In genomic region chr9:120577133-120577651, GRCm38 (mm10) we compare ENCODE assay signal across 8 mouse cellular contexts. TPM values are rescaled to one million over a fixed set of nuclear protein-coding genes. Genes with fewer than 3 reads are reported as not detected.
A peak's percentile ranks its signal among the peaks of the same experiment; 100 is the strongest.
DNase-seq lines count a peak whose midpoint lies in the region; ATAC-seq lines count a peak whose summit lies in the region.

No protein-coding gene starts in this region.

- no peaks in the 10 kb centered on the region for H3K27me3 ChIP-seq in hindbrain, embryonic 16.5 days (replicated peaks; ENCODE audit: control insufficient read depth, insufficient read depth, low read length)

- DNase-seq in R1 (ENCODE audit: low read depth, low spot score): peak; percentile 97
- DNase-seq in cerebellum, postnatal 25 days: peak; percentile 82 to 91
- peak; percentile 78 to 83 for DNase-seq in frontal cortex, postnatal 36 days (ENCODE audit: low spot score in 2 of 2)
- DNase-seq in left cerebral cortex, adult 18-20 months (ENCODE audit: low spot score in 2 of 2): peak; percentile 78 to 90
- DNase-seq in right cerebral cortex, adult 18-20 months: peak; percentile 89
- DNase-seq in urinary bladder, postnatal 10 days (ENCODE audit: low spot score): peak; percentile 57

- H3K36me3 ChIP-seq in hindbrain, embryonic 16.5 days (ENCODE audit: control insufficient read depth, insufficient read depth, low read length): peaks cover 34% of the 10 kb centered on the region
- peaks cover 25% of the 10 kb centered on the region for H3K36me3 ChIP-seq in macrophage (ENCODE audit: inconsistent target)

- H3K79me2 ChIP-seq in macrophage (ENCODE audit: inconsistent target): peaks cover 11% of the 10 kb centered on the region

- peak overlapping the region; percentile 78 for H3K4me3 ChIP-seq in hindbrain, embryonic 16.5 days (ENCODE audit: low read length)
- peak overlapping the region; percentile 74 for H3K4me3 ChIP-seq in macrophage (ENCODE audit: inconsistent target)

- H3K9me3 ChIP-seq in hindbrain, embryonic 16.5 days (ENCODE audit: control insufficient read depth, low read length): no peaks in the 10 kb centered on the region

- peak overlapping the region; percentile 92 for H3K4me2 ChIP-seq in hindbrain, embryonic 16.5 days (ENCODE audit: low read length)

- peak overlapping the region; percentile 67 for H3K27ac ChIP-seq in hindbrain, embryonic 16.5 days (ENCODE audit: low read depth, low read length)
- peak overlapping the region; percentile 64 for H3K27ac ChIP-seq in macrophage

- H3K9ac ChIP-seq in hindbrain, embryonic 16.5 days (ENCODE audit: low read depth, low read length): peak overlapping the region; percentile 90

- WGBS in hindbrain, embryonic 16.5 days: 0% methylated on average over 43 of the region's 43 CpGs
- under 1% methylated on average over 43 of the region's 43 CpGs for WGBS in macrophage (ENCODE audit: missing documents)

- peaks cover 18% of the 10 kb centered on the region for H3K4me1 ChIP-seq in hindbrain, embryonic 16.5 days (ENCODE audit: control insufficient read depth, insufficient read depth, low read depth, low read length)

- ATAC-seq in hindbrain, embryonic 16.5 days: peak; percentile 93

RNA-seq across cellular contexts. Expression of gene Rpl14, which starts 5.9 kb away (rescaled TPM):
- polyA plus RNA-seq in hindbrain, embryonic 16.5 days (2015; fragmentation: Nextera tagmentation; extraction: Ambion mirVana): 360 and 404 TPM in 2 replicates
- 100 to 1,000 TPM; 298 to 323 TPM for total RNA-seq in left cerebral cortex, adult 18-20 months (2021)
- total RNA-seq in macrophage (2018; cell fraction: chromatin; rRNA removed): 100 to 1,000 TPM in 1 of 26 experiments, 10 to 100 TPM in 22, 1 to 10 TPM in 3; 8.1 to 112 (median 25.9) TPM
- total RNA-seq in macrophage (2018; cell fraction: cytosol; rRNA removed): 100 to 1,000 TPM; 224 to 683 (median 365) TPM
- 100 to 1,000 TPM in 1 of 26 experiments, 10 to 100 TPM in 25; 21.9 to 104 (median 47.7) TPM for total RNA-seq in macrophage (2018; cell fraction: nucleus; rRNA removed)
- polyA plus RNA-seq in macrophage (2018): 472 to 610 TPM (median 566 TPM) in 3 replicates

RNA-seq across cellular contexts. Expression of gene Entpd3, which starts 37.6 kb away (rescaled TPM):
- polyA plus RNA-seq in hindbrain, embryonic 16.5 days (2015; fragmentation: Nextera tagmentation; extraction: Ambion mirVana): 4.5 and 4.7 TPM in 2 replicates
- 1 to 10 TPM; 7.8 to 8.5 TPM for total RNA-seq in left cerebral cortex, adult 18-20 months (2021)
- total RNA-seq in macrophage (2018; cell fraction: chromatin; rRNA removed): under 1 TPM in 1 of 26 experiments, not detected in 25; 0.25 TPM
- total RNA-seq in macrophage (2018; cell fraction: cytosol; rRNA removed): under 1 TPM in 8 of 26 experiments, not detected in 18; under 0.01 to 0.13 (median 0.05) TPM
- total RNA-seq in macrophage (2018; cell fraction: nucleus; rRNA removed): under 1 TPM in 4 of 26 experiments, not detected in 22; 0.17 to 0.29 (median 0.19) TPM
- polyA plus RNA-seq in macrophage (2018): not detected in 3 replicates

Comparison
In these comparisons a context has a peak if more than half of its experiments do, and no peak if none do; other contexts are left out.
1. Peak in every context shown above with its lines: DNase-seq, ATAC-seq, H3K4me3 ChIP-seq and H3K27ac ChIP-seq.